Mouse (Mus musculus) cerebellum, postnatal 4 days (tissue): ENCODE measurements around the gene Sox5.

Source experiments
- DNase-seq, 2 experiments: peaks; one replicate each; pipeline ENCODE4 v3.0.0; 2022; ENCODE audit warnings: low spot score in 2 of 2, mixed read lengths in 1 of 2

Gene Sox5

GRCm38 (mm10) chr6:144485578-144485977 is 296.2 kb downstream of the Sox5 start:
- no peak for DNase-seq

DNA sequence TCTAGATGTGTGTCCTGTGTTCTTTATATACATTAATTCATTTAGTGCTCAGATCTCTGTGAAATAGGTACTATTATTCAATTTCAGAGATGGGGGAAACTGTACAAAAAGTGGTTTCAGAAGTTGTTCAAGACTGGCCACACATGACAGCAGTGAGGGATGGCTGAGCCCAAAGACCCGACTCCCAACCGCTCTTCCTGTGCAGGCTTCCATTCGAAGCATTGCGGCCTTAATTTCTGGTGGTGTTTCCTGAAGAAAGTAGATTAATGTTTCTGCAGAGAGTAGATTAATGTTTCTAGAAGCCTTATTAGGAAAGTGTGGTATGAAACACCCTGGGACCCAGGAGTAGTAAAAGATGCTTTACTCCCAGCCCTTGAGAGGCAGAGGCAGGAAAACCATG is 298.6 kb downstream of the Sox5 start:
- DNase-seq = no peak

DNA sequence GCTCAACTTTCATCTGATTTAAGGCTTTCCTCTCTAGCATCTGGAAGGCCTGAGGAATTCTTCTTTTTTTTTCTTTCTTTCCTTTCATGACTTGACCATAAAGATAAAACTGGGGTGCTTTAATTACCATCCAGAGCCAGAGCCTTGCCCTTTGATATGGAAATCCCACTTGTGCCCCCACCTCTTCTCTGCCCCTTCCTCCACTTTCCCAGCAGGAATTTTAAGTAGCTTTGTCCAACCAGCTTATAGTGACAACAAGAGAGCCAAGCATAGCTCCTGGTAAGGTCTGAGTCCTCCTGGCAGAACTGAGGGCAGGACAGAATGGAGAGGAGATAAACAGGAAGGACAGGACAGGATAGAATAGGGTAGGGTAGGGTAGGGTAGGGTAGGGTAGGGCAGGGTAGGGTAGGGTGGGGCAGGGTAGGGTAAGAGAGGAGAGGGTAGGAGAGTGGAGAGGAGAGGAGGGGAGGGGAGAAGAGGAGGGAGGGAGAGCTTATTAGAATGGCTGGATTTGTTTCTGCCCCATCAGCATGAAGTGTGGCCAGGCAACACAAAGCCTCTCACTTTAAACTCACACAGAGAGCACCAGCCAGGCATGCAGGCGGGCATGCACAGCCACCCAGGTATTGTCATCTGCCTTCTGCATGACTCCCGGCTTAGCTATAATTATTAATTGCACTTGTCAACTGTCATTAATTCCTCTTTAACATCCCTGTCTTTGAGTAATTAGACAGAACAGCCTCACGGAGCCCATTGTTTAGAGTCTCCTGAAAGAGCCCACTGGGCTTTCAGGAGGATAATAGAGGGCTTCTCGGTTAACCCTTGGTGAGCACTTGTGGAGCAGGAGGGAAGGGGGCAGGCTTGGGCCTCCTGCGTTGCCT is 300.9 kb downstream of the Sox5 start:
- no peak for DNase-seq

DNA sequence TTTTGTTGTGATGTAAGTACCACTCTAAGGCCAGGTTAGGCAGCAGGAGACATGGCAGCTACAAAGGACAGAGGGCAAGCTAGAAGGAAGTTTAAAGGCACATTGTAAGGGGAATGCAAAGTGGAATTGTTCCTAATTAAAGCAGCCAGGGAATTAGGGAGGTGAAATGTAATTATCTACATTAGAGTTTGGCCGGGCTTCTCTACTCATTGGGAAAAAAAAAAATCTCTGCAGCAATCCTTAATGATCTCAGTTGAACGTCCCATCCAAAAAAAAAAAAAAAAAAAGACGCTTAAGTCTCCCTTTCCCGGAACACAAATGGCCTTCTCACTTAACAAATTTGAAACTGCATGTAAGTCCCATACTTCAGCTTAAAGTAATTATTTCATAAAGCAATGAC is 301.9 kb downstream of the Sox5 start:
- no peak for DNase-seq

- peak in 1 of 2 experiments; percentile 18 for DNase-seq
Observed at GRCm38 (mm10) chr6:144477287-144478064, 304.3 kb downstream of the Sox5 start.

- DNase-seq = no peak
Observed at GRCm38 (mm10) chr6:144473437-144473836, 308.3 kb downstream of the Sox5 start.

GRCm38 (mm10) chr6:144472089-144472900 is 309.5 kb downstream of the Sox5 start:
- DNase-seq = no peak

DNA sequence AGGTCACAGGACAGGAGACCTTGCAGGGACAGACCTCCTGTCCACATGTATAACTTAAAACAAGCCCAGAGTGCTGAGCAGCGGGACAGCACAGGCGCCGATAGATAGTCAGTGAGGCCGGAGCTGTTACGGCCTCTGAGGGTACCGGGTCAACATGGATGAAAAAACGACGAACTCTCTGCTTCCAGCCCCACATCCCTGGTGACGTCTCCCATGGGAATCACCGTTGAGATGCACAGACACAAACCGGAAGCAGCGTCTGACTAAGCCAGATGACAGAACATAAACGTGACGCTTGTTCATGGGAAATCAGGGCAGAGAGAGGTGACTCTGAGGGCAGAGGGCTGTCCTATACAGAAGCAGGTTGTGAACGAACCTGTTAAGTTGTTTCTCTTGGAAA is 315.1 kb downstream of the Sox5 start:
- DNase-seq = no peak

DNA sequence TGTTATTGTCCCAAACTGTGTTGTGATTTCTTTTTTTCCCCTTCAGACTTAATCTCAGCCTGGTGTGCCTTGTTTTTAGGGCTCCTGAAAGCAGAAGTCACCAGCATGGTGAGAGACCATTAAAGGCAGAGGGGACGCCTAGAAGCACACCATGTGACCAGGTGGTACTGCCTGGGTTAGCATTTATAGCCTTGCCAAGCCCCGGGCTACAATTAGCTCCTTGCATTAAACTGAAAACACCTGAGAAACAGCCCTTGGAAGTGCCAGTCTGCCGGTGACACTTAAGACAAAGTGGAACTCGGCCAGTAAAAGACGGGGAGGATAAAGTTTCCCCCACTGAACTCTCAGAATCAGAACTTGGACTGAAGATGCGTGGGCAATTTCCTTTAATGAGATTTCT is 318.1 kb downstream of the Sox5 start:
- no peak for DNase-seq

- DNase-seq = no peak
Observed at GRCm38 (mm10) chr6:144463274-144463673, 318.5 kb downstream of the Sox5 start.

- DNase-seq = no peak
Observed at GRCm38 (mm10) chr6:144459486-144459885, 322.3 kb downstream of the Sox5 start.

- no peak for DNase-seq
Observed at GRCm38 (mm10) chr6:144457500-144457899, 324.3 kb downstream of the Sox5 start.

- DNase-seq = no peak
Observed at GRCm38 (mm10) chr6:144454291-144455276, 327.2 kb downstream of the Sox5 start.

GRCm38 (mm10) chr6:144453605-144454004 is 328.2 kb downstream of the Sox5 start:
- DNase-seq = no peak

- DNase-seq = no peak
Observed at GRCm38 (mm10) chr6:144453147-144453546, 328.6 kb downstream of the Sox5 start.

GRCm38 (mm10) chr6:144452200-144452977 is 329.4 kb downstream of the Sox5 start:
- peak in 1 of 2 experiments; percentile 21 for DNase-seq

DNA sequence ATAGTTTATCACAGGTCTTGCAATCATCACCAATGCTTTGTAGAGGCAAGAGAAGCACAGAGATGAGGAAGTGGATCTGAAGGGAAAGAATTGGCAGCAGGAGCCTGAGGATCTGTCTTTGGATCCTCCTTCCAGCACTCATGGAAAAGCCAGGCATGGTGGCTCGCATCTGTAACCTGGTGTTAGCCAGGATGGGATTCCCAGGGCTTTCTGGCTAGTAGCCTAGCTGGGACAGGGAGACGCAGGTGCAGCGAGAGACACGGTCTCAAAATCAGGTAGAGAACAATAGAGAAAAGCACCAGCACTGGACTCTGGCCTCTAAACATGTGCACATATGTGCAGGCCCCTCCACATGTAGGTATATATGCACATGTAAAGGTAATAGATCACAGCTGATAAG is 330.1 kb downstream of the Sox5 start:
- peak in 1 of 2 experiments; percentile 35 for DNase-seq

- peak in 1 of 2 experiments; percentile 29 for DNase-seq
Observed at GRCm38 (mm10) chr6:144445761-144446373, 335.9 kb downstream of the Sox5 start.

- no peak for DNase-seq
Observed at GRCm38 (mm10) chr6:144444367-144444766, 337.4 kb downstream of the Sox5 start.
